Mouse (Mus musculus) C2C12 (cell line): ENCODE data around the gene Asphd2. TPM values are rescaled to one million over a fixed set of nuclear protein-coding genes. Genes with fewer than 3 reads are reported as not detected.

Experiments used
- H3K27me3 ChIP-seq: one replicate; pipeline ENCODE4 v1.6.1; 2011; ENCODE audit not compliant: control insufficient read depth, insufficient read depth, insufficient read length
- H3K36me3 ChIP-seq: one replicate; pipeline ENCODE4 v1.6.1; 2011; ENCODE audit not compliant: control insufficient read depth, insufficient read depth
- H3K4me3 ChIP-seq: one replicate; pipeline ENCODE4 v1.5.1; 2011; ENCODE audit warnings: mild to moderate bottlenecking, control low read depth; ENCODE audit not compliant: poor library complexity, insufficient read depth, severe bottlenecking
- H3K79me2 ChIP-seq: one replicate; pipeline ENCODE4 v1.6.1; 2011; ENCODE audit not compliant: control insufficient read depth, insufficient read depth
- H3K79me3 ChIP-seq: one replicate; pipeline ENCODE4 v1.6.1; 2011; ENCODE audit warnings: low read depth, control low read depth
- H3ac ChIP-seq: one replicate; pipeline ENCODE3; 2011; ENCODE audit warnings: low read depth; ENCODE audit not compliant: control insufficient read depth, insufficient read length
- CEBPB ChIP-seq: IDR thresholded peaks from one replicate; pipeline ENCODE4 v1.6.1; 2011; ENCODE audit warnings: low read depth, mild to moderate bottlenecking, control low read depth, moderate library complexity
- CTCF ChIP-seq: IDR thresholded peaks from one replicate; pipeline ENCODE4 v1.5.1; 2011; ENCODE audit not compliant: control insufficient read depth, insufficient read depth, insufficient read length
- FOSL1 ChIP-seq: IDR thresholded peaks from one replicate; pipeline ENCODE4 v1.8.0; 2011; ENCODE audit warnings: mild to moderate bottlenecking, low read length; ENCODE audit not compliant: poor library complexity, insufficient read depth, severe bottlenecking
- MAX ChIP-seq: IDR thresholded peaks from one replicate; pipeline ENCODE4 v1.6.1; 2011; ENCODE audit warnings: mild to moderate bottlenecking, control low read depth
- MYOD1 ChIP-seq: IDR thresholded peaks from one replicate; pipeline ENCODE4 v1.6.1; 2011; ENCODE audit warnings: low read depth; ENCODE audit not compliant: control insufficient read depth, insufficient read length
- MYOG ChIP-seq: IDR thresholded peaks from one replicate; pipeline ENCODE4 v1.6.1; 2011; ENCODE audit not compliant: control insufficient read depth, insufficient read length; ENCODE audit errors: extremely low read depth
- USF1 ChIP-seq: IDR thresholded peaks from one replicate; pipeline ENCODE4 v1.6.1; 2011; ENCODE audit warnings: low read depth, mild to moderate bottlenecking, control low read depth, moderate library complexity
- polyA plus RNA-seq: library from polyadenylated mRNA; unstranded; fragments of >200 nt; fragmentation: generic; extraction: Trizol; gene quantifications from one replicate; pipeline ENCODE4 v1.2.1, GENCODE M21; 2012; ENCODE audit warnings: missing spikeins

Gene Asphd2
- polyA plus RNA-seq, 1 experiment = 10.8 TPM

- no peaks in the 10 kb centered on the region for H3K27me3 ChIP-seq
- H3K4me3 ChIP-seq = no peak overlapping the region
- peaks cover 8% of the 10 kb centered on the region for H3K36me3 ChIP-seq
- TF ChIP-seq MYOG = no peak
- no peak for TF ChIP-seq MYOD1
- no peak for TF ChIP-seq CEBPB
- no peak for TF ChIP-seq FOSL1
- TF ChIP-seq CTCF = no peak
- TF ChIP-seq MAX = no peak
- TF ChIP-seq USF1 = no peak
- no peak overlapping the region for H3ac ChIP-seq
- H3K79me3 ChIP-seq = peaks cover 7% of the 10 kb centered on the region
- H3K79me2 ChIP-seq = peaks cover 22% of the 10 kb centered on the region
Observed at GRCm38 (mm10) chr5:112344092-112344960, 50.3 kb downstream of the Asphd2 start.

GRCm38 (mm10) chr5:112343205-112343595 is 51.5 kb downstream of the Asphd2 start:
- H3K27me3 ChIP-seq = no peaks in the 10 kb centered on the region
- peaks cover 7% of the 10 kb centered on the region for H3K79me3 ChIP-seq
- peaks cover 17% of the 10 kb centered on the region for H3K36me3 ChIP-seq
- H3K4me3 ChIP-seq = peak overlapping the region; percentile 78
- H3K79me2 ChIP-seq = peaks cover 22% of the 10 kb centered on the region
- TF ChIP-seq CTCF = no peak
- TF ChIP-seq MYOG = no peak
- TF ChIP-seq FOSL1 = no peak
- TF ChIP-seq MYOD1 = no peak
- no peak for TF ChIP-seq USF1
- TF ChIP-seq CEBPB = no peak
- no peak for TF ChIP-seq MAX
- H3ac ChIP-seq = peak overlapping the region; percentile 78

GRCm38 (mm10) chr5:112342463-112343204 is 52.0 kb downstream of the Asphd2 start, which contains the start of the genes Srrd and Hps4:
TSS of gene Srrd (minus strand) at chr5:112343040.
TSS of gene Hps4 (plus strand) at chr5:112343083.
- Histone ChIP-seq H3K79me3 (peaks cover 7% of the 10 kb centered on the region), H3K79me2 (peaks cover 22% of the 10 kb centered on the region), H3K27me3 (no peaks in the 10 kb centered on the region), H3ac (peak within 1 kb of the TSS; percentile 78), H3K36me3 (peaks cover 22% of the 10 kb centered on the region), H3K4me3 (peak within 1 kb of the TSS; percentile 78)
- TF ChIP-seq CTCF = peak; percentile 1
- no peak for TF ChIP-seq CEBPB

DNA sequence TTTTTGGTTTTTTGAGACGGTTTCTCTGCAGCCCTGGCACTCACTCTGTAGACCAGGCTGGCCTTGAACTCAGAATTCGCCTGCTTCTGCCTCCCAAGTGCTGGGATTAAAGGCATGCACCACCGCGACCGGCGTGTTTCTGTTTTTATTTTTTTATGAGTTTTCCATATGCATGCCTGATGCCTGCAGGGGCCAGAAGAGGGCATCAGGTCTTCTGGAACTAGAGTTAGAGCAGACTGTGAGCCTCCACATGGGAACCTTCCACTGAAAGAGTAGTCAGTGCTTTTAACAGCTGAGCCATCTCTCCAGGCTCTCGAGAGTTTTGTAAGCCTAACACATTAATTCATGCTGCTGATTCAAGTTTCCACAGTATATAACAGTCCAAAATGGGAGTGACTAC is 55.5 kb downstream of the Asphd2 start:
- H3ac ChIP-seq = no peak overlapping the region
- TF ChIP-seq MYOG = no peak
- H3K27me3 ChIP-seq = no peaks in the 10 kb centered on the region
- no peak overlapping the region for H3K4me3 ChIP-seq
- peaks cover 51% of the 10 kb centered on the region for H3K36me3 ChIP-seq
- peaks cover 22% of the 10 kb centered on the region for H3K79me2 ChIP-seq
- peaks cover 7% of the 10 kb centered on the region for H3K79me3 ChIP-seq

GRCm38 (mm10) chr5:112337004-112337403 is 57.7 kb downstream of the Asphd2 start:
- no peak for TF ChIP-seq MAX
- TF ChIP-seq CEBPB = no peak
- no peak for TF ChIP-seq MYOD1
- no peak overlapping the region for H3ac ChIP-seq

DNA sequence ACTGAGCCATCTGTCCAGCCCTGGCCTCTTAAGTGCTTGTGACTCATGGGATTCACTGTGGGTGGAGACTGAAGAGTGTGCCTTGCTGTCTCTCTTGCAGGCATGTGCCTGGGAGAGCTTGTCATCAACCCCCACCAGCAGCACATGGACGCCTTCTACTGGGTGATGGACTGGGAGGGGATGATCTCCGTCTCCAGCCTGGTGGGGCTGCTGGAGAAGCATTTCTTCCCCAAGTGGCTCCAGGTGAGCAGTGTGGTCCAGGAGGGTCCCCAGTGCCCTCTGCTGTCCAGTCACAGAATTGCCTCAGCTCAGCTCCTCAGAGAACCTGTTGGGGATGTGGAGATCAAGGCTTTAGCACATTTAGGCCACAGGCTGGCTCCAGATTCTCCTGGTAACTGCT is 59.2 kb downstream of the Asphd2 start:
- H3K36me3 ChIP-seq = peaks cover 86% of the 10 kb centered on the region
- peak; percentile 67 for TF ChIP-seq MAX
- TF ChIP-seq MYOD1 = no peak
- no peak for TF ChIP-seq MYOG
- TF ChIP-seq CEBPB = no peak
- no peak for TF ChIP-seq USF1
- TF ChIP-seq CTCF = peak; percentile 37
- no peak for TF ChIP-seq FOSL1
- H3ac ChIP-seq = no peak overlapping the region

More at GRCm38 (mm10) chr5:112337004-112337403, 57.7 kb downstream of the Asphd2 start:
- Histone ChIP-seq H3K79me3 (peaks cover 3% of the 10 kb centered on the region), H3K4me3 (no peak overlapping the region), H3K79me2 (peaks cover 2% of the 10 kb centered on the region), H3K36me3 (peaks cover 71% of the 10 kb centered on the region), H3K27me3 (no peaks in the 10 kb centered on the region)

More for the DNA sequence above, 59.2 kb downstream of the Asphd2 start:
- H3K79me3 ChIP-seq = no peaks in the 10 kb centered on the region
- H3K79me2 ChIP-seq = no peaks in the 10 kb centered on the region
- no peaks in the 10 kb centered on the region for H3K27me3 ChIP-seq
- no peak overlapping the region for H3K4me3 ChIP-seq

Other genes starting within 250 kb of the Asphd2 start
- 1.9 TPM for gene Cryba4, start 142.3 kb downstream of the Asphd2 start, polyA plus RNA-seq
- 0.06 TPM for gene Crybb1, start 139.1 kb downstream of the Asphd2 start, polyA plus RNA-seq
- gene Tpst2, start 118.2 kb downstream of the Asphd2 start, polyA plus RNA-seq = 155 TPM
- 44.9 TPM for gene Tfip11, start 68.5 kb downstream of the Asphd2 start, polyA plus RNA-seq
- 26.2 TPM for gene Srrd, start 51.8 kb downstream of the Asphd2 start, polyA plus RNA-seq
- 16.1 TPM for gene Hps4, start 51.8 kb downstream of the Asphd2 start, polyA plus RNA-seq
- gene Gm6583, start 38.8 kb downstream of the Asphd2 start, polyA plus RNA-seq = 0.04 TPM
- not detected for gene Gm6588, start 54.6 kb upstream of the Asphd2 start, polyA plus RNA-seq
- gene Sez6l, start 182.3 kb upstream of the Asphd2 start, polyA plus RNA-seq = not detected